Mouse (Mus musculus) embryonic facial prominence, embryonic 14.5 days (tissue): ENCODE data around the gene Cntnap5a. TPM values are rescaled to one million over a fixed set of nuclear protein-coding genes. Genes with fewer than 3 reads are reported as not detected.

Experiments
- ATAC-seq: fragments of 200-750 bp; cut with Nextera tagmentation; 2 replicates; pipeline ENCODE4 v1.8.0; 2017; ENCODE audit warnings: low read depth, moderate number of reproducible peaks, moderate TSS enrichment
- DNase-seq: peaks from one replicate; pipeline ENCODE4 v3.0.0-alpha.2; 2015; ENCODE audit warnings: low spot score
- H3K27ac ChIP-seq: fragments of 300-500 bp; sonication (generic); replicated peaks from 2 replicates; pipeline ENCODE4 v1.5.1; 2014; ENCODE audit warnings: low read depth, mild to moderate bottlenecking, low read length, moderate library complexity
- H3K27me3 ChIP-seq: fragments of 300-500 bp; sonication (generic); replicated peaks from 2 replicates; pipeline ENCODE4 v1.6.1; 2014; ENCODE audit warnings: low read length; ENCODE audit not compliant: control insufficient read depth, insufficient read depth
- H3K36me3 ChIP-seq: fragments of 300-500 bp; sonication (generic); 2 replicates; pipeline ENCODE4 v1.6.1; 2014; ENCODE audit warnings: low read length, mixed read lengths; ENCODE audit not compliant: control insufficient read depth, insufficient read depth
- H3K4me1 ChIP-seq: fragments of 300-500 bp; sonication (generic); 2 replicates; pipeline ENCODE4 v1.6.1; 2014; ENCODE audit warnings: antibody characterized with exemption, low read length; ENCODE audit not compliant: control insufficient read depth, insufficient read depth
- H3K4me2 ChIP-seq: fragments of 300-500 bp; sonication (generic); 2 replicates; pipeline ENCODE4 v1.6.1; 2014; ENCODE audit warnings: low read depth, mild to moderate bottlenecking, low read length, moderate library complexity, mixed read lengths
- H3K4me3 ChIP-seq: fragments of 300-500 bp; sonication (generic); 2 replicates; pipeline ENCODE4 v1.5.1; 2014; ENCODE audit warnings: low read depth, mild to moderate bottlenecking, low read length
- H3K9ac ChIP-seq: fragments of 300-500 bp; sonication (generic); 2 replicates; pipeline ENCODE4 v1.6.1; 2014; ENCODE audit warnings: low read depth, mild to moderate bottlenecking, low read length, moderate library complexity, mixed read lengths
- H3K9me3 ChIP-seq: fragments of 300-500 bp; sonication (generic); 2 replicates; pipeline ENCODE4 v1.6.1; 2016; ENCODE audit warnings: low read length; ENCODE audit not compliant: control insufficient read depth
- WGBS: fragments of 180-500 bp; shearing (Covaris S2); extraction: QIAGEN DNeasy Blood & Tissue Kit; methylation state at CpG from one replicate; pipeline ENCODE4 v1.1.7; 2014; 5-methylcytosine and 5-hydroxymethylcytosine counted together
- polyA plus RNA-seq: library from polyadenylated mRNA; unstranded; fragments of >200 nt; fragmentation: Nextera tagmentation; extraction: Ambion mirVana; gene quantifications from 2 replicates; pipeline ENCODE4 v1.2.1, GENCODE M21; 2014

Gene Cntnap5a
- polyA plus RNA-seq, 1 experiment from 2014 or later: 0.04 TPM

GRCm38 (mm10) chr1:116240538-116240937, 556.0 kb downstream of the Cntnap5a start:
- ATAC-seq (peak; percentile 53; the same call in 1 of the 2 replicates), DNase-seq (no peak)
- no peaks in the 10 kb centered on the region for H3K36me3 ChIP-seq
- H3K4me1 ChIP-seq: no peaks in the 10 kb centered on the region
- H3K27ac ChIP-seq: no peak overlapping the region
- H3K4me3 ChIP-seq: no peak overlapping the region
- H3K9ac ChIP-seq: no peak overlapping the region
- no peaks in the 10 kb centered on the region for H3K9me3 ChIP-seq
- no peaks in the 10 kb centered on the region for H3K27me3 ChIP-seq
- H3K4me2 ChIP-seq: no peak overlapping the region

- no peaks in the 10 kb centered on the region for H3K36me3 ChIP-seq
- H3K4me1 ChIP-seq: no peaks in the 10 kb centered on the region
- no peaks in the 10 kb centered on the region for H3K9me3 ChIP-seq
- WGBS: 73% methylated on average over 2 of the region's 2 CpGs
- ATAC-seq (0 out of 2 replicates have a peak, but pooled peaks have one; percentile 41), DNase-seq (peak; percentile 36)
- no peaks in the 10 kb centered on the region for H3K27me3 ChIP-seq
- H3K27ac ChIP-seq: no peak overlapping the region
- no peak overlapping the region for H3K4me3 ChIP-seq
- H3K9ac ChIP-seq: no peak overlapping the region
- H3K4me2 ChIP-seq: no peak overlapping the region
These were observed 559.3 kb downstream of the Cntnap5a start for GRCm38 (mm10) chr1:116243856-116244255.

DNA sequence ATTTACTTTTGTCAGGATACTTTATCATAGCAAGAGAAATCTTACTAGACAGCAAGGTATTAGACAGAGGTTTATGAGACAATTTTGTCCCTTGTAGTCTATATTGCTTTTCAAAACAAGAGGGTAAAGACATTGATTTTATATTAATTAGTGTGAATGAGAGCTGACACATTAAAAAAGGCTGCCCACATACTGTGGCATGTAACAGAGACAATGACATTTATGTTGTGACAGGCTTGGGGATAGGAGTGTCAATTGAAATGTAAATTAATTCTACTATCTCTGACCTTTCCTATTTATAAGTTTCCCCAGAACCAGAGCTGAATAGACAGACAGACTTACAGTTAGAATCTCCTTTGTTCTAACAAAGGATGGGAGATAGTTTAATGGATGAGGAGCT, 596.6 kb downstream of the Cntnap5a start:
- H3K9ac ChIP-seq: no peak overlapping the region
- H3K4me2 ChIP-seq: no peak overlapping the region
- ATAC-seq (no peak), DNase-seq (no peak)
- no peaks in the 10 kb centered on the region for H3K9me3 ChIP-seq
- no peak overlapping the region for H3K27ac ChIP-seq
- no peak overlapping the region for H3K4me3 ChIP-seq
- H3K36me3 ChIP-seq: no peaks in the 10 kb centered on the region
- H3K4me1 ChIP-seq: no peaks in the 10 kb centered on the region
- no peaks in the 10 kb centered on the region for H3K27me3 ChIP-seq

- ATAC-seq (no peak), DNase-seq (peak; percentile 22)
- Histone ChIP-seq H3K4me2 (no peak overlapping the region), H3K27ac (no peak overlapping the region), H3K9me3 (no peaks in the 10 kb centered on the region), H3K9ac (no peak overlapping the region), H3K4me1 (no peaks in the 10 kb centered on the region), H3K36me3 (no peaks in the 10 kb centered on the region), H3K27me3 (no peaks in the 10 kb centered on the region), H3K4me3 (no peak overlapping the region)
- 43% methylated on average over 1 of the region's 1 CpGs for WGBS
These were observed 599.4 kb downstream of the Cntnap5a start for GRCm38 (mm10) chr1:116283968-116284367.

- H3K4me3 ChIP-seq: no peak overlapping the region
- H3K9me3 ChIP-seq: no peaks in the 10 kb centered on the region
- H3K36me3 ChIP-seq: no peaks in the 10 kb centered on the region
- H3K9ac ChIP-seq: no peak overlapping the region
- 42% methylated on average over 3 of the region's 3 CpGs for WGBS
- no peak overlapping the region for H3K27ac ChIP-seq
- peak; percentile 82 for DNase-seq
- no peak overlapping the region for H3K4me2 ChIP-seq
- no peaks in the 10 kb centered on the region for H3K27me3 ChIP-seq
- no peaks in the 10 kb centered on the region for H3K4me1 ChIP-seq
- ATAC-seq: no peak
These were observed 622.0 kb downstream of the Cntnap5a start for GRCm38 (mm10) chr1:116306555-116306954.

DNA sequence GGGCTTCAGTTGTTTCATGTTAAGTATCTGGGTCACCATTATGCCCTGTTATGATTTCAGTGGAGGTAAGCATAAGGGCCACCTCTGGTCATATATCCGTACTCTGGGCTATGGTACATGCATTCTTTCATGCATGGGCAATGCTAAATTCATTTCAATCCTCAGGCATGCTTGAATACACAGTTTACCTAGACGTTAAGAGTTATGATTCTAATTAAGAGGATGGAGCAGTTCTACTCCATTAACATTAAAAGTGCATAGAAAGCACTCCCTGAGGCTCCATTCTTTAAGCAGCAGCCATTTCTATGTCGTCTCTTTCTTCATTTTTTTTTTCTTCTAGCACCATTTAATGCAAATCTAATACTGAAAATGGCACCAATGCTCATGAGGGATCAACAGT, 627.0 kb downstream of the Cntnap5a start:
- Histone ChIP-seq H3K9me3 (no peaks in the 10 kb centered on the region), H3K4me2 (no peak overlapping the region), H3K4me3 (no peak overlapping the region), H3K27me3 (no peaks in the 10 kb centered on the region), H3K9ac (no peak overlapping the region), H3K27ac (no peak overlapping the region), H3K4me1 (no peaks in the 10 kb centered on the region), H3K36me3 (no peaks in the 10 kb centered on the region)
- DNase-seq (no peak), ATAC-seq (no peak)
- 67% methylated on average over 3 of the region's 3 CpGs for WGBS

- Histone ChIP-seq H3K4me3 (no peak overlapping the region), H3K4me2 (no peak overlapping the region), H3K9ac (no peak overlapping the region), H3K36me3 (no peaks in the 10 kb centered on the region), H3K9me3 (no peaks in the 10 kb centered on the region), H3K27me3 (no peaks in the 10 kb centered on the region), H3K4me1 (no peaks in the 10 kb centered on the region), H3K27ac (no peak overlapping the region)
- no peak for ATAC-seq
- peak; percentile 16 for DNase-seq
These were observed 628.7 kb downstream of the Cntnap5a start for GRCm38 (mm10) chr1:116313269-116313668.

- no peaks in the 10 kb centered on the region for H3K9me3 ChIP-seq
- no peak overlapping the region for H3K4me3 ChIP-seq
- H3K36me3 ChIP-seq: no peaks in the 10 kb centered on the region
- H3K27ac ChIP-seq: no peak overlapping the region
- no peaks in the 10 kb centered on the region for H3K27me3 ChIP-seq
- H3K4me2 ChIP-seq: no peak overlapping the region
- DNase-seq: no peak
- H3K9ac ChIP-seq: no peak overlapping the region
- H3K4me1 ChIP-seq: no peaks in the 10 kb centered on the region
- no peak for ATAC-seq
These were observed 639.9 kb downstream of the Cntnap5a start for GRCm38 (mm10) chr1:116324505-116324904.

DNA sequence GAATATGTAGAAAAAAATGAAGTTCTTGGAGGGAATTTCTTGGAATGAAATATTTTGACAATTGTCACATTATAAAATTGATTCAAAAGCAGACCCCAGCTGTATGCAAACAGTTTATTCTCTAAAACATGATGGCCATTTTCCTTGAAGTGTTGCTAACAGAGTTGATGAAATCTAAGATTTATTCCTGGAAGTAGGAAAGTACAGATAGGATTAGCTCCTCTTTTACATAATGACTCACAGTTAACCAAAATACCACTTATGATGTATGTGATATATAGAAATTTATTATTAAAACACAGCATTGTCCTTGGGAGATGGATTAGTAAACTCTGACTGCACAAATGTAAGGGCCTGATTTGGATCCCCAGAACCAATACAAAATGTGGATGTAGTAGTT, 669.1 kb downstream of the Cntnap5a start:
- H3K4me3 ChIP-seq: no peak overlapping the region
- no peak overlapping the region for H3K27ac ChIP-seq
- DNase-seq (no peak), ATAC-seq (no peak)
- no peak overlapping the region for H3K4me2 ChIP-seq
- no peaks in the 10 kb centered on the region for H3K36me3 ChIP-seq
- H3K9me3 ChIP-seq: no peaks in the 10 kb centered on the region
- H3K9ac ChIP-seq: no peak overlapping the region
- H3K27me3 ChIP-seq: no peaks in the 10 kb centered on the region
- H3K4me1 ChIP-seq: no peaks in the 10 kb centered on the region
